Mouse (Mus musculus): ENCODE results near the gene Wnt2.

DNA sequence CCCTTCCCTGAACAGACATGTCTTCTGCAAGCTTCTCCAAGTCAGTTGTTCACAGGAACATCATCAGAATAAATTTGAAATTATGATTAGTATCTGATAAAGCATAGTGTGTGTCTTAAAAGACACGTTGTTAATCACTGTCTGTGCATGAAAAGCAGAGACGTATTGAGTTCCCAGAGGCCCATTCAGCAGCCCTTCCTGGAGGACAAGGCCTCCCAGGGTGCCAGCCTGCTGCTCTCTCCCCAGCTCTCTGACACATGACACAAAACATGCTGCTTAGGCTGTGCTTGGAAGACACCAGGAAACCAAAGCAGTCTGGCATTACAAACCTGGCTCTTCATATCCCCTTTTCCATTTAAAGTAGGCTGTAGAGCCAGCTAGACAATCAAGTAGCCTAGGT lies 88.5 kb downstream of the Wnt2 start:
- no peak for TF ChIP-seq GATA1 (IDR thresholded peaks at IDR 0.05; ENCODE audit: borderline replicate concordance, low read length)
- TF ChIP-seq FLI1 (IDR thresholded peaks at IDR 0.05; ENCODE audit: low read length), result no peak

All from megakaryocyte, embryonic 14.5 days (primary cell).